Mouse (Mus musculus): ENCODE measurements at regions not wholly inside any gene's neighbourhood (a gene's known extent, or its start where the extent isn't known, plus 50 kb on each side); places are given as distances from the start of the nearest gene placed in this dataset.

DNA sequence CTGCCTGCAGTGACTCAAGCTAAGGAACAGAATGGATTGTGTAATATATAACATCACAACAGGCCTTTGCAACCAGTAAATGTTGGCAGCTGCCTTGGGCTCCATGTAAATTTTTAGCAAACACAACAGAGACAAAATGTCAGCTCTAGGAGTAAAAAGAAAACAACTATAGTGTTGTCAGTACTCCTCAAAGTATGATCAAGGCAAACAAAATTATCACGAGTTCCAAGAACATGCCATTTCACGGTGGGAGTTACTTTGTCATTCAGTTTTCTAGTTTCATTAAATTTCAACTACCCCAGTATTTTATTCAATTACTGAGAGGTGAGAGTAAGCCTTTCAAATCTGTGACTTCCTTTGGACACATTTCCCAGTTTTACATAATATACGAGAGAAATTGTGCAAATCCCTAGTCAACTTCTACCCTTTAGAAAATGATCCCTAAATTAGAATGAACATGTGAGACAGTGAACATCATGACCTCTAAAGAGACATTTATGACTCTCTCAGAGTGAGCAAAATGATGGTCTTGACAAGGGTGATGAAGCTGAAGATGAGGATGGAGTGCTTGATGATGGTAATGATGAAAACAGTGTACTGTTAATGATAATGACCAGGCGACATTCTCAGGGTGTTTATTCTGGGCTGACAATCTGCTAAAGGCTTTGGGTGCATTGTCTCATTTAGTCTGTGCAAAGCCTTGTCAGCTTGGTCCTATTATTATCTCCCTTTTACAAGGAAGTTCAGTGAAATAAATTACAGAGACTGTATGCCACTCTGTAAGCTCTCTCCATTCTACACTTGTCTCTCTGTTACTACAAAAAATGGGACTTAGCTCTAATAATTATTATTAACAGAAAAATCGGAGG is 209.7 kb upstream of the Etaa1 start:
- H3K4me1 ChIP-seq = no peaks in the 10 kb centered on the region
- H3K36me3 ChIP-seq (replicated peaks; ENCODE audit: low read length) = no peaks in the 10 kb centered on the region
- no peaks in the 10 kb centered on the region for H3K27me3 ChIP-seq (replicated peaks)
- TF ChIP-seq GATA1 (IDR thresholded peaks at IDR 0.05; ENCODE audit: borderline replicate concordance, low read length) = no peak
- TF ChIP-seq FLI1 (IDR thresholded peaks at IDR 0.05; ENCODE audit: low read length) = no peak
- H3K4me3 ChIP-seq (replicated peaks) = no peak overlapping the region
- no peaks in the 10 kb centered on the region for H3K9me3 ChIP-seq

DNA sequence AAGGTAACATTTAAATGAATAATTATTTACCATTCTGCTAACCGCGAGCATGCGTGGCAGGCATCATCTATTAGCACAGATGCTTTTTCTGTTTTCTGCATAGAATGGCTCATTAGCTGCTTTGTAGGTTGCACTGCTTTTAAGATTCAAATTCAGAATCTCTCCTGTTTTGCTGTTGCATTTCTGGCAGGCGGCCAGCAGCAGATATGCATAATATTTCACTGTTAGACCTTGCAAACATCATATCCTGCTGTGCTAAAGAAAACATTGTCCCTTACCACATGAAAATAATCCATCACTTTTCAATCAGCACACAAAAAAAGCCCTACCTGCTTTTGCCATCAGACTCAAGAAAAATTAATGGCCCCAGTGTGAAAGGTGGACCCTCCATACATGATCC is 202.8 kb upstream of the Etaa1 start:
- no peaks in the 10 kb centered on the region for H3K9me3 ChIP-seq
- H3K36me3 ChIP-seq (replicated peaks; ENCODE audit: low read length) = no peaks in the 10 kb centered on the region
- no peak overlapping the region for H3K4me3 ChIP-seq (replicated peaks)
- no peak for TF ChIP-seq FLI1 (IDR thresholded peaks at IDR 0.05; ENCODE audit: low read length)
- TF ChIP-seq GATA1 (IDR thresholded peaks at IDR 0.05; ENCODE audit: borderline replicate concordance, low read length) = no peak
- no peaks in the 10 kb centered on the region for H3K27me3 ChIP-seq (replicated peaks)
- H3K4me1 ChIP-seq = no peaks in the 10 kb centered on the region

DNA sequence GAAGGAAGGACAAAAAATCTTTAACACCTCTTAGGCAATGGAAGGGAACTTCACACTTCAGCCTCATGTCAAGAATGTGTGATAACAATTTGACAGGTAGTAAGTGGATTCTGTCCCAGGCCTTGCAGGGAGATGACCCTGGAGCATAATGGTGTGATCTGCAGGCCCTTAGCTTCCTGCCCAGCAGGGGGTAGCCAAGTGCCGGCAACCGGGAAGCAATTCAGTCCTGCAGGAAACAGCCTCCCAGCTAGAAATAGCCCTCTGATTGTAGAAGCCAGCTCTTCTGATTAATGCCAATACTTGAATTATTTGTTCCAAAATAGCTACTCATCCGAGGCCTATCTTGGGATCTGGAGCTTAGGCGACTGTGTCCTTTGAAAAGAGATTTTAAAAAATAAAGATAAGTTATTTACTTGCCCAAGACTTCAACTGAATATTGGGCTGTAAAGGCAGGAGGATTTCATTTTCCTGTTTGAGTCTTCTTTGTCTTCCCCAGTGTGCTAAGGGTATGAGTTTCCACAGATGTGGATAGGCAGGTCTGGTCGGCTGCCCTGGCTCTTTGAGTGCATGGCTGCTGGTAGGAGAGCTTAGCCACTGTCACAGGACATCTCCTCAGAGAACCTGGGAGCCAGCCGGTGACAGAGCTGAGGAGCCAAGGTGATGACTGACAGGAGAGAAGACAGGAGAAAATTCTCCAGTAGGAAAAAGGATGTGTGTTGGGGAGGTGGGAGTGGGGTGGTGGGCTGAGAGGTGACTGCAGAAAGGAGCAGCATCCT is 198.3 kb upstream of the Etaa1 start:
- no peaks in the 10 kb centered on the region for H3K9me3 ChIP-seq
- no peaks in the 10 kb centered on the region for H3K27me3 ChIP-seq (replicated peaks)
- H3K4me1 ChIP-seq = no peaks in the 10 kb centered on the region
- TF ChIP-seq GATA1 (IDR thresholded peaks at IDR 0.05; ENCODE audit: borderline replicate concordance, low read length) = no peak
- TF ChIP-seq FLI1 (IDR thresholded peaks at IDR 0.05; ENCODE audit: low read length) = no peak
- no peak overlapping the region for H3K4me3 ChIP-seq (replicated peaks)
- H3K36me3 ChIP-seq (replicated peaks; ENCODE audit: low read length) = no peaks in the 10 kb centered on the region

- no peaks in the 10 kb centered on the region for H3K27me3 ChIP-seq (replicated peaks)
- H3K4me3 ChIP-seq (replicated peaks) = no peak overlapping the region
- no peaks in the 10 kb centered on the region for H3K4me1 ChIP-seq
- TF ChIP-seq GATA1 (IDR thresholded peaks at IDR 0.05; ENCODE audit: borderline replicate concordance, low read length) = no peak
- TF ChIP-seq FLI1 (IDR thresholded peaks at IDR 0.05; ENCODE audit: low read length) = no peak
- no peaks in the 10 kb centered on the region for H3K9me3 ChIP-seq
- H3K36me3 ChIP-seq (replicated peaks; ENCODE audit: low read length) = no peaks in the 10 kb centered on the region
These were observed 197.7 kb upstream of the Etaa1 start for GRCm38 (mm10) chr11:18151369-18151768.

DNA sequence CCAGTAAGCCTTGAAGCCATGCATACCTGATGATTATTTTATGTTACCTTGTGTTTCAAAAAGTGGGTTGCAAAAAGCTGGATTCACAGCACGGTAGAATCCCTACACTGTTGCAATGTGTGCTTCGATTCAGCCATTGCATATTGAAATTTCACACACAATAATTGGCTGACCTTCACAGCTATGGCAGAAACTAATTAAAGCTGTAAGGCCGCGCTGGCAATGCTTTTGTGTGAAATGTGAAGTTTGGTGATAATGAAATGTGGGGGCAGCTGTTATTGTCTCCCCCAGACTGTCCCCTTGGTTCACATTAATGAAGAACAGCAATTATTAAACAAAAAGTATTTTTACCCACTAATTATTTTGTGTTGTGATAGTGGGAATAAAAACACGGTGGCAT is 173.8 kb upstream of the Etaa1 start:
- TF ChIP-seq GATA1 (IDR thresholded peaks at IDR 0.05; ENCODE audit: borderline replicate concordance, low read length) = no peak
- no peak for TF ChIP-seq FLI1 (IDR thresholded peaks at IDR 0.05; ENCODE audit: low read length)
- Histone ChIP-seq H3K36me3 (replicated peaks; ENCODE audit: low read length) (no peaks in the 10 kb centered on the region), H3K27me3 (replicated peaks) (no peaks in the 10 kb centered on the region), H3K9me3 (no peaks in the 10 kb centered on the region), H3K4me1 (no peaks in the 10 kb centered on the region), H3K4me3 (replicated peaks) (no peak overlapping the region)

DNA sequence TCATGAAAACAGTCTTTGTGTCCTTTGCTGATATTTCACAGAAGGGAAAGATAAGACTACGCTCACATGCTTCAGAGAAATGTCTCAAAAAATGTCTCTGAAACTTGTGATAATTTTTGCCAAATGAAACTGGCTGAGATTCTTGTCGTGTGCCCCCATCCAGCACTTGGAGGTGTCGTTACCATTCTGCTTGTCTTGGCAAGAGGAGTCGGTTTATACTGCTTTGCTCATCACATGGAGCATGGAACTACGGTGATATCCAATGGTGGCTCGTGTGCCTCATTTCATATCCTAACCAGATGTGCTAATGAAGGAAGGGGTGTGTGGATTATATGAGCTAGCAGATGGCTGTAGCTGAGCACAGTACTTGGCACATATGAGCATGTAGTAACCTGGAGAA is 169.4 kb upstream of the Etaa1 start:
- H3K4me3 ChIP-seq (replicated peaks) = no peak overlapping the region
- no peak for TF ChIP-seq GATA1 (IDR thresholded peaks at IDR 0.05; ENCODE audit: borderline replicate concordance, low read length)
- TF ChIP-seq FLI1 (IDR thresholded peaks at IDR 0.05; ENCODE audit: low read length) = no peak
- H3K4me1 ChIP-seq = no peaks in the 10 kb centered on the region
- no peaks in the 10 kb centered on the region for H3K9me3 ChIP-seq
- H3K27me3 ChIP-seq (replicated peaks) = no peaks in the 10 kb centered on the region
- no peaks in the 10 kb centered on the region for H3K36me3 ChIP-seq (replicated peaks; ENCODE audit: low read length)

GRCm38 (mm10) chr11:18122616-18123015 is 168.9 kb upstream of the Etaa1 start:
- no peaks in the 10 kb centered on the region for H3K4me1 ChIP-seq
- TF ChIP-seq FLI1 (IDR thresholded peaks at IDR 0.05; ENCODE audit: low read length) = no peak
- no peak for TF ChIP-seq GATA1 (IDR thresholded peaks at IDR 0.05; ENCODE audit: borderline replicate concordance, low read length)
- no peak overlapping the region for H3K4me3 ChIP-seq (replicated peaks)
- H3K27me3 ChIP-seq (replicated peaks) = no peaks in the 10 kb centered on the region
- no peaks in the 10 kb centered on the region for H3K9me3 ChIP-seq
- H3K36me3 ChIP-seq (replicated peaks; ENCODE audit: low read length) = no peaks in the 10 kb centered on the region

GRCm38 (mm10) chr11:18115693-18116450 is 162.2 kb upstream of the Etaa1 start:
- Histone ChIP-seq H3K4me3 (replicated peaks) (no peak overlapping the region), H3K27me3 (replicated peaks) (no peaks in the 10 kb centered on the region), H3K4me1 (no peaks in the 10 kb centered on the region), H3K9me3 (no peaks in the 10 kb centered on the region), H3K36me3 (replicated peaks; ENCODE audit: low read length) (no peaks in the 10 kb centered on the region)
- TF ChIP-seq GATA1 (IDR thresholded peaks at IDR 0.05; ENCODE audit: borderline replicate concordance, low read length) (no peak), FLI1 (IDR thresholded peaks at IDR 0.05; ENCODE audit: low read length) (no peak)

- no peak for TF ChIP-seq GATA1 (IDR thresholded peaks at IDR 0.05; ENCODE audit: borderline replicate concordance, low read length)
- Histone ChIP-seq H3K9me3 (no peaks in the 10 kb centered on the region), H3K4me3 (replicated peaks) (no peak overlapping the region), H3K27me3 (replicated peaks) (no peaks in the 10 kb centered on the region), H3K4me1 (no peaks in the 10 kb centered on the region), H3K36me3 (replicated peaks; ENCODE audit: low read length) (no peaks in the 10 kb centered on the region)
These were observed 149.2 kb upstream of the Etaa1 start for GRCm38 (mm10) chr11:18102841-18103240.

All from megakaryocyte, embryonic 14.5 days (primary cell).